Mouse (Mus musculus) C2C12 (cell line): ENCODE results near the gene Adipor2. TPM values are rescaled to one million over a fixed set of nuclear protein-coding genes. Genes with fewer than 3 reads are reported as not detected.
"Not testable (repeated sequence)": the region's sequence is repeated elsewhere in the genome, so short reads cannot be mapped to it uniquely, and the experiment has no call there.

Experiments
- H3K27me3 ChIP-seq: one replicate; pipeline ENCODE4 v1.6.1; 2011; ENCODE audit not compliant: control insufficient read depth, insufficient read depth, insufficient read length
- H3K36me3 ChIP-seq: one replicate; pipeline ENCODE4 v1.6.1; 2011; ENCODE audit not compliant: control insufficient read depth, insufficient read depth
- H3K4me3 ChIP-seq: one replicate; pipeline ENCODE4 v1.5.1; 2011; ENCODE audit warnings: mild to moderate bottlenecking, control low read depth; ENCODE audit not compliant: poor library complexity, insufficient read depth, severe bottlenecking
- H3K79me2 ChIP-seq: one replicate; pipeline ENCODE4 v1.6.1; 2011; ENCODE audit not compliant: control insufficient read depth, insufficient read depth
- H3K79me3 ChIP-seq: one replicate; pipeline ENCODE4 v1.6.1; 2011; ENCODE audit warnings: low read depth, control low read depth
- H3ac ChIP-seq: one replicate; pipeline ENCODE3; 2011; ENCODE audit warnings: low read depth; ENCODE audit not compliant: control insufficient read depth, insufficient read length
- CEBPB ChIP-seq: IDR thresholded peaks from one replicate; pipeline ENCODE4 v1.6.1; 2011; ENCODE audit warnings: low read depth, mild to moderate bottlenecking, control low read depth, moderate library complexity
- CTCF ChIP-seq: IDR thresholded peaks from one replicate; pipeline ENCODE4 v1.5.1; 2011; ENCODE audit not compliant: control insufficient read depth, insufficient read depth, insufficient read length
- FOSL1 ChIP-seq: IDR thresholded peaks from one replicate; pipeline ENCODE4 v1.8.0; 2011; ENCODE audit warnings: mild to moderate bottlenecking, low read length; ENCODE audit not compliant: poor library complexity, insufficient read depth, severe bottlenecking
- MAX ChIP-seq: IDR thresholded peaks from one replicate; pipeline ENCODE4 v1.6.1; 2011; ENCODE audit warnings: mild to moderate bottlenecking, control low read depth
- MYOD1 ChIP-seq: IDR thresholded peaks from one replicate; pipeline ENCODE4 v1.6.1; 2011; ENCODE audit warnings: low read depth; ENCODE audit not compliant: control insufficient read depth, insufficient read length
- MYOG ChIP-seq: IDR thresholded peaks from one replicate; pipeline ENCODE4 v1.6.1; 2011; ENCODE audit not compliant: control insufficient read depth, insufficient read length; ENCODE audit errors: extremely low read depth
- USF1 ChIP-seq: IDR thresholded peaks from one replicate; pipeline ENCODE4 v1.6.1; 2011; ENCODE audit warnings: low read depth, mild to moderate bottlenecking, control low read depth, moderate library complexity
- polyA plus RNA-seq: library from polyadenylated mRNA; unstranded; fragments of >200 nt; fragmentation: generic; extraction: Trizol; gene quantifications from one replicate; pipeline ENCODE4 v1.2.1, GENCODE M21; 2012; ENCODE audit warnings: missing spikeins

Gene Adipor2
- polyA plus RNA-seq, 1 experiment, result 28.0 TPM

GRCm38 (mm10) chr6:119450965-119451943 lies 33.8 kb upstream of the Adipor2 start:
- no peaks in the 10 kb centered on the region for H3K79me2 ChIP-seq
- no peak overlapping the region for H3ac ChIP-seq
- H3K27me3 ChIP-seq, result peaks cover 33% of the 10 kb centered on the region
- H3K79me3 ChIP-seq, result no peaks in the 10 kb centered on the region
- TF ChIP-seq CEBPB, result no peak
- no peak for TF ChIP-seq MYOG
- TF ChIP-seq CTCF, result no peak
- TF ChIP-seq MAX, result no peak
- TF ChIP-seq USF1, result no peak
- no peak for TF ChIP-seq MYOD1
- no peak for TF ChIP-seq FOSL1
- H3K4me3 ChIP-seq, result no peak overlapping the region
- H3K36me3 ChIP-seq, result no peaks in the 10 kb centered on the region

GRCm38 (mm10) chr6:119449060-119449499 lies 31.6 kb upstream of the Adipor2 start:
- Histone ChIP-seq H3K4me3 (no peak overlapping the region), H3K27me3 (peaks cover 16% of the 10 kb centered on the region), H3ac (no peak overlapping the region), H3K36me3 (no peaks in the 10 kb centered on the region), H3K79me2 (no peaks in the 10 kb centered on the region), H3K79me3 (no peaks in the 10 kb centered on the region)
- no peak for TF ChIP-seq CTCF
- no peak for TF ChIP-seq MAX
- TF ChIP-seq USF1, result no peak
- TF ChIP-seq CEBPB, result no peak
- no peak for TF ChIP-seq MYOD1
- no peak for TF ChIP-seq MYOG
- no peak for TF ChIP-seq FOSL1

GRCm38 (mm10) chr6:119448321-119449059 lies 31.0 kb upstream of the Adipor2 start:
- H3K79me2 ChIP-seq, result no peaks in the 10 kb centered on the region
- H3K27me3 ChIP-seq, result peaks cover 16% of the 10 kb centered on the region
- H3K79me3 ChIP-seq, result no peaks in the 10 kb centered on the region
- no peak overlapping the region for H3ac ChIP-seq
- H3K36me3 ChIP-seq, result no peaks in the 10 kb centered on the region
- H3K4me3 ChIP-seq, result no peak overlapping the region
- TF ChIP-seq MYOD1 (no peak), MYOG (no peak), CTCF (no peak), USF1 (no peak), FOSL1 (no peak), MAX (no peak), CEBPB (no peak)

- Histone ChIP-seq H3K4me3 (no peak overlapping the region), H3ac (no peak overlapping the region), H3K36me3 (no peaks in the 10 kb centered on the region), H3K79me3 (no peaks in the 10 kb centered on the region), H3K79me2 (no peaks in the 10 kb centered on the region), H3K27me3 (peaks cover 12% of the 10 kb centered on the region)
- TF ChIP-seq CTCF, result no peak
- no peak for TF ChIP-seq MYOG
- TF ChIP-seq CEBPB, result no peak
- TF ChIP-seq MYOD1, result no peak
- no peak for TF ChIP-seq MAX
- TF ChIP-seq FOSL1, result no peak
- no peak for TF ChIP-seq USF1
Observed at GRCm38 (mm10) chr6:119445671-119446607, 28.4 kb upstream of the Adipor2 start.

- TF ChIP-seq FOSL1 (no peak), CEBPB (no peak), USF1 (no peak), CTCF (peak; percentile 75), MYOG (no peak), MAX (no peak), MYOD1 (no peak)
- Histone ChIP-seq H3K27me3 (peaks cover 13% of the 10 kb centered on the region), H3K79me3 (no peaks in the 10 kb centered on the region), H3K79me2 (no peaks in the 10 kb centered on the region), H3ac (no peak overlapping the region), H3K36me3 (no peaks in the 10 kb centered on the region), H3K4me3 (no peak overlapping the region)
Observed at GRCm38 (mm10) chr6:119443742-119444645, 26.5 kb upstream of the Adipor2 start.

GRCm38 (mm10) chr6:119442729-119443128 lies 25.2 kb upstream of the Adipor2 start:
- H3K4me3 ChIP-seq, H3K79me2 ChIP-seq, H3K79me3 ChIP-seq, H3ac ChIP-seq, H3K36me3 ChIP-seq: not testable (repeated sequence)
- H3K27me3 ChIP-seq, result peaks cover 21% of the 10 kb centered on the region
